10 mouse cellular contexts compared by ENCODE assay signal in the genomic region with DNA sequence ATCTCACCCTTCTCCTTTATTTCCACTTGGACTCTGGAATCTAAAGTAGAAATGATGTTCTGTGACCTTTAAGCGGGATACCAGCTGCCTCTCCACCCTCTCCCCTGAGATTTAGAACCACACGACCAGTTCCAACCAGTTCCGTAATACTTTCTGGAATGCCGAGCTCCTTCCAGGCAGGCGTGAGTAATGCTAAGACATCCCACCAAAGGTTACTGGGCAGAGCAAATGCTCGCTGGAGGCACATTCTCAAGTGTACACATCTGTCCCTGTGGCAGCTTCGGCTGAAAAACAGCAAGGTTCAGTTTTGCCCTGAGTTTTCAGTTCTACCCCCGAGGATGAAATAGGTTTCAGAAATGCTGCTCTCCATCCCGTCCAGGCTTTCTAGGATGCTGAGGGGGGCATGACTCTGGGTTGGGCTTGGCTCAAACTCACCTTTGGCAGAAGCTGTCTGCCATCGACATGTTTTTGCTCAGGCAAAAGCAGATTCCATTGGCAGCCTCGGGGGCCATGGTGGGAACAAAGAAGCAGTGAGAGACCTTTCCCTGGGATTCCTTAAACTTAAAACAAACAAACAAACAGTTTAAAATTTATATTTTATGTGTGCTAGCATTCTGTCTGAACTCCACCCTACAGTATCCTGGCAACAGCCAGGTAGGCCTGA. TPM values are rescaled to one million over a fixed set of nuclear protein-coding genes. Genes with fewer than 3 reads are reported as not detected.
DNase-seq lines count a peak whose midpoint lies in the region; ATAC-seq lines count a peak whose summit lies in the region.
"Had no signal": no experiment of that assay in that cellular context is flagged by ENCODE, and none has a peak within 500 bp of the region (broad histone marks: within the 10 kb centered on the region; RNA-seq: fewer than 3 reads in every experiment).

No protein-coding gene starts in this region.

- H3K4me1 ChIP-seq in heart, embryonic 13.5 days = peaks cover 33% of the 10 kb centered on the region
- H3K4me1 ChIP-seq in limb, embryonic 15.5 days = peaks cover 31% of the 10 kb centered on the region
- no peaks in the 10 kb centered on the region for H3K4me1 ChIP-seq in hindbrain, embryonic 11.5 days (replicated peaks; ENCODE audit: control insufficient read depth, insufficient read depth, low read length)
- H3K4me1 ChIP-seq: neural tube, embryonic 13.5 days had no signal

- DNase-seq in Muller cell, postnatal 12 days (ENCODE audit: inconsistent ontology term) = peak; percentile 77
- peak; percentile 28 for DNase-seq in adrenal gland, adult 8-10 months
- no peak for DNase-seq in layer of hippocampus, postnatal 14 days (ENCODE audit: low spot score in 2 of 2)
- DNase-seq in hindbrain, embryonic 11.5 days (ENCODE audit: low spot score) = no peak
- DNase-seq in frontal cortex, postnatal 36 days (ENCODE audit: low spot score in 2 of 2) = no peak
- DNase-seq: cerebellum, adult 11-12 months had no signal

- no peak overlapping the region for H3K9ac ChIP-seq in heart, embryonic 13.5 days
- H3K9ac ChIP-seq in limb, embryonic 15.5 days = no peak overlapping the region
- no peak overlapping the region for H3K9ac ChIP-seq in hindbrain, embryonic 11.5 days (ENCODE audit: low read depth, low read length)
- H3K9ac ChIP-seq: neural tube, embryonic 13.5 days had no signal

- 35% methylated on average over 11 of the region's 11 CpGs for WGBS in heart, embryonic 13.5 days
- 29% methylated on average over 11 of the region's 11 CpGs for WGBS in limb, embryonic 15.5 days
- 70% methylated on average over 11 of the region's 11 CpGs for WGBS in hindbrain, embryonic 11.5 days

- no peak for ATAC-seq in heart, embryonic 13.5 days (ENCODE audit: extremely low read depth, insufficient number of reproducible peaks, low FRiP score, low TSS enrichment)
- peak; percentile 68 for ATAC-seq in limb, embryonic 15.5 days (ENCODE audit: insufficient number of reproducible peaks, low FRiP score, low TSS enrichment, low read depth)
- no peak for ATAC-seq in hindbrain, embryonic 11.5 days (ENCODE audit: low FRiP score)

- no peaks in the 10 kb centered on the region for H3K36me3 ChIP-seq in heart, embryonic 13.5 days
- no peaks in the 10 kb centered on the region for H3K36me3 ChIP-seq in limb, embryonic 15.5 days
- H3K36me3 ChIP-seq in hindbrain, embryonic 11.5 days (ENCODE audit: control insufficient read depth, insufficient read depth, low read length) = no peaks in the 10 kb centered on the region
- H3K36me3 ChIP-seq: neural tube, embryonic 13.5 days had no signal

- peak overlapping the region; percentile 2; the same call in 1 of the 2 replicates for H3K27ac ChIP-seq in heart, embryonic 13.5 days (replicated peaks)
- peak overlapping the region; percentile 78 for H3K27ac ChIP-seq in limb, embryonic 15.5 days
- H3K27ac ChIP-seq in hindbrain, embryonic 11.5 days (ENCODE audit: low read depth, low read length) = no peak overlapping the region
- H3K27ac ChIP-seq: neural tube, embryonic 13.5 days had no signal

- no peak overlapping the region for H3K4me2 ChIP-seq in heart, embryonic 13.5 days
- H3K4me2 ChIP-seq in limb, embryonic 15.5 days = no peak overlapping the region
- H3K4me2 ChIP-seq in hindbrain, embryonic 11.5 days (replicated peaks; ENCODE audit: low read depth, low read length) = no peak overlapping the region
- H3K4me2 ChIP-seq: neural tube, embryonic 13.5 days had no signal

- H3K27me3 ChIP-seq in heart, embryonic 13.5 days (replicated peaks) = no peaks in the 10 kb centered on the region
- H3K27me3 ChIP-seq in limb, embryonic 15.5 days = no peaks in the 10 kb centered on the region
- no peaks in the 10 kb centered on the region for H3K27me3 ChIP-seq in hindbrain, embryonic 11.5 days (ENCODE audit: control insufficient read depth, insufficient read depth, low read length)
- H3K27me3 ChIP-seq: neural tube, embryonic 13.5 days had no signal

- H3K4me3 ChIP-seq in heart, embryonic 13.5 days = no peak overlapping the region
- no peak overlapping the region for H3K4me3 ChIP-seq in limb, embryonic 15.5 days
- H3K4me3 ChIP-seq in hindbrain, embryonic 11.5 days (ENCODE audit: low read depth, low read length) = no peak overlapping the region
- H3K4me3 ChIP-seq: neural tube, embryonic 13.5 days had no signal

- peaks cover 5% of the 10 kb centered on the region for H3K9me3 ChIP-seq in heart, embryonic 13.5 days
- H3K9me3 ChIP-seq in limb, embryonic 15.5 days = no peaks in the 10 kb centered on the region
- H3K9me3 ChIP-seq in hindbrain, embryonic 11.5 days (ENCODE audit: control insufficient read depth, low read length) = 0 out of 2 replicates have a peak, but pooled peaks cover 2% of the 10 kb centered on the region
- H3K9me3 ChIP-seq: neural tube, embryonic 13.5 days had no signal

RNA-seq across cellular contexts. Expression of a gene that starts 21.9 kb away (rescaled TPM):
- 10 to 100 TPM in 2 of 4 experiments, 1 to 10 TPM in 2; 2.7 to 16.1 (median 9.2) TPM for total RNA-seq in adrenal gland, adult 8-10 months (2022)
- 1.6 and 1.8 TPM in 2 replicates for polyA plus RNA-seq in heart, embryonic 13.5 days (2015; fragmentation: Nextera tagmentation; extraction: Ambion mirVana)
- polyA plus RNA-seq in limb, embryonic 15.5 days (2015; fragmentation: Nextera tagmentation; extraction: Ambion mirVana) = 4.2 and 4.8 TPM in 2 replicates
- total RNA-seq in layer of hippocampus, postnatal 14 days (2021) = 1 to 10 TPM; 1.6 to 1.7 TPM
- polyA plus RNA-seq in hindbrain, embryonic 11.5 days (2014; fragmentation: Nextera tagmentation; extraction: Ambion mirVana) = 0.25 and 0.80 TPM in 2 replicates

RNA-seq across cellular contexts. Expression of a gene that starts 49.8 kb away (rescaled TPM):
- total RNA-seq in adrenal gland, adult 8-10 months (2022) = not detected
- 0.51 and 0.65 TPM in 2 replicates for polyA plus RNA-seq in heart, embryonic 13.5 days (2015; fragmentation: Nextera tagmentation; extraction: Ambion mirVana)
- polyA plus RNA-seq in limb, embryonic 15.5 days (2015; fragmentation: Nextera tagmentation; extraction: Ambion mirVana) = 0.32 and 0.41 TPM in 2 replicates
- under 1 TPM in 1 of 2 experiments, not detected in 1; 0.36 TPM for total RNA-seq in layer of hippocampus, postnatal 14 days (2021)
- polyA plus RNA-seq in hindbrain, embryonic 11.5 days (2014; fragmentation: Nextera tagmentation; extraction: Ambion mirVana) = 0.85 and 1.4 TPM in 2 replicates
- polyA plus RNA-seq: large intestine, adult 2 months had no signal

Comparison
In these comparisons a context has a peak if more than half of its experiments do, and no peak if none do; other contexts are left out.
1. DNase-seq: peak in Muller cell, postnatal 12 days (single experiment) and adrenal gland, adult 8-10 months (single experiment); none in layer of hippocampus, postnatal 14 days (0 of 2), hindbrain, embryonic 11.5 days (single experiment) and frontal cortex, postnatal 36 days (0 of 2).